Mouse (Mus musculus) left cerebral cortex, postnatal 4 days (tissue): ENCODE measurements around the gene Rasgef1a. TPM values are rescaled to one million over a fixed set of nuclear protein-coding genes. Genes with fewer than 3 reads are reported as not detected.

ENCODE experiments used
- DNase-seq: peaks from one replicate; pipeline ENCODE4 v3.0.0-alpha.2; 2022
- intact Hi-C: fragments of 180-260 bp; cut with DNase I; formaldehyde crosslinking; loops from one replicate; pipeline ENCODE4 v1.15.1; 2025
- total RNA-seq, 2 experiments: library from RNA; stranded (reverse); gene quantifications; 2 replicates each; pipeline ENCODE4 v1.2.3; 2021

The Rasgef1a gene
- total RNA-seq, 2 experiments from 2014 or later: 31.7 to 35.2 TPM

- intact Hi-C loops: no loop called here
- peak; percentile 45 for DNase-seq
Observed at GRCm38 (mm10) chr6:118022898-118023635, 11.8 kb downstream of the Rasgef1a start.

- intact Hi-C loops: no loop called here
- DNase-seq: no peak
Observed at GRCm38 (mm10) chr6:118027036-118027435, 15.8 kb downstream of the Rasgef1a start.

DNA sequence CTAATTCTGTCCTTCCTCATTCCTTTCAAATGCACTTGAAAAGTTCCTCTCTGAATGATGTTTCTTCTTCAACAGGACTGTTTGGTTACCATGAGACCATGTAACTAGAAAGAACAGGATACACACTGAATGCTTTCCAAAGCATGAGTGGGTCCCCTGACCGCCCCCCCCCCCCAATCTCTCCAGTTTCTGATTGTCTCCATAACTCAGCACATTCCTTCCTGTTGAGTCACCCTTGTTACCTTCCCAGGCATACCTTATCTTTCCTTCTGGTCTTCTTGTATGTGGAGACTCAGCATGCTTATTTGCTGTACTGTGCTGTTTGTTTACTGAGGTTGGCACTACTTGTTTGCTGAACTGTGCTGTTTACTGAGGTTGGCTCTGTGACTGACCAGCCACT is 20.2 kb downstream of the Rasgef1a start:
- no peak for DNase-seq
- intact Hi-C loops: no loop called here

- no peak for DNase-seq
- intact Hi-C loops: no loop called here
Observed at GRCm38 (mm10) chr6:118035639-118036038, 24.4 kb downstream of the Rasgef1a start.

GRCm38 (mm10) chr6:118036118-118036805 is 25.0 kb downstream of the Rasgef1a start:
- no peak for DNase-seq
- intact Hi-C loops: no loop called here

DNA sequence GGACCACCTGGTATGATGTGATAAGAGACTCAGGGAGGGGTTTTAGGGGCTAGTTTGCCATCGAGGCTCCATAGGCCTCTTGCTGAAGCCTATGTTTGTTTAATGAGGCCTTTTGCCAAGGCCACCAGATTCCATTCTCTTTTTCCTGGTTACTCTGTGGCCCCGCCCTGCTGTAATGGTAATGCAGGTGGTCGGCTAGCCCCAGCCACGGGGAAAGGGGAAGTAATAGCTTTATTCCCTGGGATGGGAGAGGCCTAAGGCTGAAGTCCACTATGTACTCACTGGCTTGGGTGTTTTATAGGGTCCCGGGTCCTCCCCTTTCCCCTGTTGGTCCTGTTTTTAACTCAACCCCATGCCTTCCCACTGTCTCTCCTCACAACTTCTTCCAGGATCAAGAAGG is 25.6 kb downstream of the Rasgef1a start:
- DNase-seq: no peak
- intact Hi-C loops: no loop called here

GRCm38 (mm10) chr6:118045180-118045579 is 33.9 kb downstream of the Rasgef1a start:
- intact Hi-C loops: no loop called here
- no peak for DNase-seq

DNA sequence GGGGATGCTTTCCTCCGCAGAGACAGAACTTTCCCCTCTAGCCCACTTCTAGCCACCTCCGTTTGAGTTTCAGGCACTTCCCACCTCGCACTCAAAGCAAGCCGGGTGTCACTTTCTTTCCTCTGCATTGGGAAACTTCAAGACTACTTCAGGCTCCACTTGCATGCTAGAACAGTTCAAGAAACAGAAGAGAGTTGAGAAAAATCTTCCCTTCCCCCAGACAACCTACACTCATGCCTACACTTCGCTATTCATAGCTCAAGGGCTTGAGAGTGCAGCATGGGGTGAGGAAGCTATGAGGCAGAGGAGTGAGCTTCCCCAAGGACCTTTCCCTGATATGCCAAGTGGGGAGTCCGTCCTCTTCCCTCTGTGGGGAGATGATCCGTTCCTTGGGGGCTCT is 34.7 kb downstream of the Rasgef1a start:
- intact Hi-C loops: no loop called here
- DNase-seq: no peak

DNA sequence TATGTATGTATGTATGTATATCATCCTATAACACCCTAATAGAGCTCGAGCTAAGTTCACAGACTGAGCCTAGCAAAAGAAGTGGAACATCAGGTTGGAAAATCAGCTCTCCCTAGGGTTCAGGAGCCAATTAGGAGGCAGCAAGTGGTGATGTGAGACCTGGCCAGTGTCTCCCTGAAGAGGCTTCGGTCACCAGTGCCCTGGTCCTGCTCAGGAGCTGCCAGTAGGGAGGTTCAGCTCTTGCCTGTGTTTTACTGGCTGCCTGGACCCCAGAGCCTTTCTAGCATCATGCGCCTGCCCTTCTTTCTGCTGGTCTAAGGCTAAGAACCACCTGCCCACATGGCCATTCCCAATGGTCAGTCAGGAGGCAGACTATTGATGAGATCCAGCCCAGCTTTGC is 35.3 kb downstream of the Rasgef1a start:
- intact Hi-C loops: no loop called here
- DNase-seq: no peak

DNA sequence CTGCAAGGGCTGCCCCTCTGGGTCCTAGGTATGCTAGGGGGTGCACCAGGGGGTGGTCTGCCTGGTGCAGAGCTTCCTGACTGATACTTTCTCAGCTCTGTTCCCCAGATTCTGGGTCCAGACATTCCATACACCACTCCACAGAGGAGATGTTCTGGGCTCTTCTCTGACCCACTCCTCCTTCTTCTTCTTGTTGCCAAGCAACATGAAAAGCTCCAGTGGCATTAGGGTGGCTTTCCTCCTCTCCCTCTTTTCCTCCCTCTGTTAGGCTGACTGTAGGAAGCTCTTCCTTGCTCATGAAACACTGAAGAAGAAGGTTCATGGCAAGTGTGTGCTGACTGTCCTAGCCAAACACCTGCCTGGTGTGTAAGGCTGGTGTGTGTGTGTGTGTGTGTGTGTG is 35.7 kb downstream of the Rasgef1a start:
- DNase-seq: no peak
- intact Hi-C loops: no loop called here

DNA sequence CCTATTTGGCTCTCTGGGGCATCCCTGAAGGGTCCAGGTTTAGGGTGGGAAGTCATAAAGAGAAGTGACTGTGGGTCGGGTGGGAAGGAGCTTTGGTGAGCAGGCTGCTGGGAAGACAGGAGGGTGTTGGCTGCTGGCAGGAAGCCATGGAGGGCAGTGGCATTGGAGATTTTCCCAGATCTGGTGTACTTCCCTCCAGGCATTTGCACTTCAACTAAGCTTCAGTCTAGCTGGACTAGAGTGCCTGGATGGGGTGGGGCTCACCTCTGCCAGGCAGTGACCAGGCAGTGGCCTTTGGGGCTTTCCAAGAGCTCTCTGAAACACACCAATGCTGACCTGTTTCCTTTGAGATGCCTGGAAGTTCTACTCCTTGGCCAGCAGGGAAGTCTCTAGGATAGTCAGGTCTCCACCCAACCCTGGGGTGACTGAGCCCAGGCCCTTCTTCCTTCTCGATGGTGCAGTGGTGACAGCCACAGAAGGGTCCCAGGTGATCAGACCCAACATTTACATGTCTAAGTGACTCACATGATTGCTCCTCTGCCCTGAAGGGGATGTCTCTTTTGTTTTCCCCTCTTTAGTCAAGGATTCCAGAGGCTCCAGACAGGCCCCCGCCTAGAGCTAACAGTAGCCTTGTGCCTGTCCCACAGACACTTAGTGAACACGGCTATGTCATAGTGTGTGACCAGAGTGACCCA is 36.7 kb downstream of the Rasgef1a start:
- peak; percentile 58 for DNase-seq
- intact Hi-C loops: no loop called here

- no peak for DNase-seq
- intact Hi-C loops: no loop called here
Observed at GRCm38 (mm10) chr6:118049776-118050175, 38.5 kb downstream of the Rasgef1a start.

DNA sequence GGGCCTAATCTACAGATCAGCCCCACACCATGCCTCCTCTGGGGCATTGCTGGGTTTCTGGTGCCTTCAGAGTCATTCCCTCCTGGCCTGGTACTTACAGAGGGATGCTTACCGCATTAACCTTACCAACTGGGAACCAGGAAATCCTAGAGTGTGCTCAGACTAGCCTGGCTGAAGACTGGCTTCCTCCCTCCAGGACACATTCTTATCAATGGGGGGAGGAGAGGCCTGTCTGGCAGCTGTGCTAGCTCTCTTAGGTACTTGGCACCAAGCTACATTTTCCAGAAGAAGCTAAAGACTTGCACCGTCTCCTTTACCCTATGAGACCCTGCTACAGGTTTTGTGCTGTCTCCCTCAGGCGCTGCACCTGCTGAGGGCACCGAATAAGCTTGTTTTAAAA is 40.2 kb downstream of the Rasgef1a start:
- DNase-seq: no peak
- intact Hi-C loops: no loop called here

DNA sequence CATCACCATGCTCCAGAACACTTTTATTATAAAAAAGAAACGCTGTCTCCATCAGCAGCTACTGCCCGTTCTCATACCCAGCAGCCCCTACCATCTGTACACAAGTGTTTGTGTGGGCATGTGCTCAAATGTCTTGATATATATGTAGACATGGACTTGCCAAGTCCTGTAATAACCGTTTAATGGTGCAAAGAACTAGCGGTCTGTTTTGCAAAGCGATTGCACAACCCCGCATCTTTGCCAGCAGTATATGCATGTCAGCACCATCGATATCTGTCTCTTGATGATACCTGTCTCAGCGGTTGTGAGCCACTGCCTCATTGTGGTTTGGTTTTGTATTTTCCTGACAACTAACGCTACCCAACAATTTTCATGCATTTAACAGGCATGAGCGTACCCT is 44.0 kb downstream of the Rasgef1a start:
- DNase-seq: no peak
- intact Hi-C loops: no loop called here

GRCm38 (mm10) chr6:118061266-118061665 is 50.0 kb downstream of the Rasgef1a start:
- intact Hi-C loops: no loop called here
- no peak for DNase-seq

DNA sequence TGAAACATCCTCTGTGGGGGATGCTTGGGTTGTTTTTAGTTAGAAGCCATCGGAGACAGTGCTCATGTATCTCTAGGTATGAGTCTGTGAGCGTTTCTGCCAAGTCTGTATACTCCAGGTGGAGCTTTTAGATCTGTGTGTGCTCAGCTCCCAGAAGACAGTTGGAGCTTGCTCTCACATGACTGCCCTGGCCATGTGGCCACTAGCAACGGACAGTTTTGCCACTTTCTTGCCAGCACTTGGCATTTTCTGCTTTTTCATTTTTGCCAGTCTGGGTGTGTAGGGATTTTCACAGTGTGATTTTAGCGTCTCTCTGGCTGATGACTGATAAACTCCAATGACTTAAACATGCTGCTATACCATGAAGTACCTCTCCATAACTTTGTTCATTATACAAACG is 52.0 kb downstream of the Rasgef1a start:
- DNase-seq: no peak
- intact Hi-C loops: no loop called here

GRCm38 (mm10) chr6:118064968-118065530 is 53.8 kb downstream of the Rasgef1a start:
- peak; percentile 87 for DNase-seq
- intact Hi-C loops: no loop called here

GRCm38 (mm10) chr6:118065837-118066198 is 54.6 kb downstream of the Rasgef1a start:
- intact Hi-C loops: no loop called here
- DNase-seq: no peak

DNA sequence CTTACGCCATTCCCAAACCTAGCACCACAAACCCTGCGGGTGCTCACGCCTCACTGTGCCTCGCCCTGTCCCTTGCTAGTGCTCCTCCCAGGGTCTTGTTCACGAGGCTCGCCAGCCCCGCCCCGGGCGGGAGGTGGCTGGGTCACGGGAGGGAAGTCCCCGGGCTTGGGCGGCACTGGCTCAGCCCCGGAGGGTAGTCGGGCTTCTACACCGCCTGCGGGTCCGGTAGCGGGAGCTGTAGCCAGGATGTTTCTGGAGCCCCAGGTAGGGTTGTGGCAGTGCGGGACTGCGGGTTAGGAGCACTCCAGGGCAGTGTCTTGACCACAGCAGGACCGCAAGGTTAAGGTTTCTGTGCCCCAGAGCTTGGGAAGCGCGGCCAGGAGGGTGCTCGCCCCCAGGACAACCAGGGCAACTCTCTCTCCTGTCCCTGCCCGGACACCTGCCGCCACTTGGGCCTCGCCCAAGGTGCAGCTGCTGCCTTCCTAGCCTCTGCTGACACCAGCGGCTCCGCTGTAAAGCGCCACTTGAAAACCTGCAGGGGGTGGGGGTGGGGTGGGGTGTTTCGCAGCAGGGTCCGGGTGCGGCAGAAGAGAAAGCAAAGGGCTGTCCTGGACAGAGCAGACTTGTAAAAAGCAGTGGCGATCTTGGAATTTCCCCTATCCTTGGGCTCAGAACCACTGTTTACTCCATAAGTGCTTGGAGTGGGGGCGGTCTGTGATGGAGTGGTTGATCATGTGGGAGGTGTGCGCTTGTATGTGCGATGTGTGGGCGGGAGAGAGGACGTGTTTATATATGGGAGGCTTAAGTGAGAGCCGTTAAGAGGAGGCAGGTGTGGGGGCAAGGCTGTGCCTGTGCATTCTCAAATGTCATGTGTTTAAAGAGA is 55.2 kb downstream of the Rasgef1a start:
- DNase-seq: peak; percentile 63
- intact Hi-C loops: no loop called here

DNA sequence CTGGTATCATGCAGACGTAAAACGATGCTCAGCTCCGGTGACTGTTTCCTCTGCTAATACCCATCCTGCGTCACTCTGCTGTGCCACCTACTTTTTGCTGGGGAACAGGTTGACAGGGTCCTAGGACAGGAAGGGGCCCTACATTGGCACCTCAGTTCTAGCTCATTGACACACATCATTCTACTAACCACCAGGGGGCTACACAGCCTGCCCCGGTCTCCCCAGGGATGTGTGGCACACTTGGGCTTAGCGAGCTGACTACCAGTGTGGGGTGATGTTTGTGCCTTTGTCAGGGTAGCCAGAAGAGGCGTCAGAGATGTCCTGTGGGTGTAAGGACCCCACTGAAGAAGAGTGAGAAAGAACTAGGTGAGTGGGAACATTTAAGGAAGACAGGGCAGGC is 56.5 kb downstream of the Rasgef1a start:
- DNase-seq: no peak
- intact Hi-C loops: no loop called here
